Mouse (Mus musculus) kidney, embryonic 15.5 days (tissue): ENCODE results near the gene Ice2. TPM values are rescaled to one million over a fixed set of nuclear protein-coding genes. Genes with fewer than 3 reads are reported as not detected.

Experiments used
- ATAC-seq: fragments of 200-750 bp; cut with Nextera tagmentation; replicated peaks from 2 replicates; pipeline ENCODE4 v1.8.0; 2017; ENCODE audit warnings: moderate TSS enrichment; ENCODE audit not compliant: low FRiP score
- H3K27ac ChIP-seq: fragments of 300-500 bp; sonication (generic); 2 replicates; pipeline ENCODE4 v1.5.1; 2015; ENCODE audit warnings: mild to moderate bottlenecking, inconsistent platforms
- H3K27me3 ChIP-seq: fragments of 300-500 bp; sonication (generic); 2 replicates; pipeline ENCODE4 v1.6.1; 2015; ENCODE audit warnings: inconsistent platforms
- H3K36me3 ChIP-seq: fragments of 300-500 bp; sonication (generic); 2 replicates; pipeline ENCODE4 v1.6.1; 2015; ENCODE audit warnings: inconsistent platforms
- H3K4me1 ChIP-seq: fragments of 300-500 bp; sonication (generic); 2 replicates; pipeline ENCODE4 v1.6.1; 2015; ENCODE audit warnings: inconsistent platforms
- H3K4me2 ChIP-seq: fragments of 300-500 bp; sonication (generic); 2 replicates; pipeline ENCODE4 v1.6.1; 2015; ENCODE audit warnings: moderate library complexity, mild to moderate bottlenecking, inconsistent platforms
- H3K4me3 ChIP-seq: fragments of 300-500 bp; sonication (generic); replicated peaks from 2 replicates; pipeline ENCODE4 v1.5.1; 2015; ENCODE audit warnings: mild to moderate bottlenecking, inconsistent platforms
- H3K9ac ChIP-seq: fragments of 300-500 bp; sonication (generic); 2 replicates; pipeline ENCODE4 v1.6.1; 2015; ENCODE audit warnings: mild to moderate bottlenecking, inconsistent platforms
- H3K9me3 ChIP-seq: fragments of 300-500 bp; sonication (generic); replicated peaks from 2 replicates; pipeline ENCODE4 v1.6.1; 2016; ENCODE audit warnings: inconsistent platforms
- WGBS: fragments of 180-500 bp; shearing (Covaris S2); methylation state at CpG from one replicate; pipeline ENCODE4 v1.1.7; 2015; ENCODE audit warnings: mixed read lengths; 5-methylcytosine and 5-hydroxymethylcytosine counted together
- polyA plus RNA-seq: library from polyadenylated mRNA; unstranded; fragments of >200 nt; fragmentation: Nextera tagmentation; extraction: Ambion mirVana; gene quantifications from 2 replicates; pipeline ENCODE4 v1.2.1, GENCODE M21; 2015

Ice2 gene
- polyA plus RNA-seq, 1 experiment from 2014 or later, result 21.3 TPM

DNA sequence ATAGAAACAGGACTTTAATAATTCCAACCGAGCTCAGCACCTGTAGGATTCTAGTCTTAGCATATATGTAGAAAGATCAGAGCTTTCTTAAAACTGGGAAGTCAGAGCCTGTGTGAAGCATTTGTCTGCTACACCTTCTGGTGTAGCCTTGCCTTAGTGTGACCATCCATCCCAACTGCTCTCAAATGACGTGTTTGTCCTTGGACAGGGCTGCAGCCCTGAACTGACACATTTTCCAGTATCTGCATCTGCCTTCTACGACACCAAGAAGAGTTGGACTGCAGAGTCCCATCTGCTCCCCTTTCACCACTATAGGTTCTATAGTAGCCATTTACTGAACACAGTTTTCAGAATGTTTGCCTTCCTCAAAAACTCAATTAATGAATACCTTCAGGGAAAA lies 32.8 kb downstream of the Ice2 start:
- 83% methylated on average over 3 of the region's 3 CpGs for WGBS

GRCm38 (mm10) chr9:69431863-69432555 lies 34.3 kb downstream of the Ice2 start:
- Histone ChIP-seq H3K27ac (peak overlapping the region; percentile 71), H3K4me1 (peaks cover 24% of the 10 kb centered on the region)
- WGBS, result 58% methylated on average over 6 of the region's 6 CpGs

More for the DNA sequence above, 32.8 kb downstream of the Ice2 start:
- no peak for ATAC-seq
- Histone ChIP-seq H3K4me2 (no peak overlapping the region), H3K4me1 (peaks cover 18% of the 10 kb centered on the region), H3K9ac (no peak overlapping the region), H3K9me3 (no peaks in the 10 kb centered on the region), H3K27me3 (no peaks in the 10 kb centered on the region), H3K27ac (no peak overlapping the region), H3K4me3 (no peak overlapping the region), H3K36me3 (peaks cover 46% of the 10 kb centered on the region)

GRCm38 (mm10) chr9:69435194-69435593 lies 37.5 kb downstream of the Ice2 start:
- Histone ChIP-seq H3K4me2 (no peak overlapping the region), H3K9me3 (no peaks in the 10 kb centered on the region), H3K4me3 (no peak overlapping the region), H3K27ac (peak overlapping the region; percentile 25; the same call in 1 of the 2 replicates), H3K9ac (no peak overlapping the region), H3K27me3 (no peaks in the 10 kb centered on the region), H3K4me1 (peaks cover 32% of the 10 kb centered on the region), H3K36me3 (peaks cover 14% of the 10 kb centered on the region)
- 0 out of 2 replicates have a peak, but pooled peaks have one; percentile 44 for ATAC-seq
- 43% methylated on average over 10 of the region's 10 CpGs for WGBS

More at GRCm38 (mm10) chr9:69431863-69432555, 34.3 kb downstream of the Ice2 start:
- Histone ChIP-seq H3K27me3 (no peaks in the 10 kb centered on the region), H3K9ac (no peak overlapping the region), H3K4me2 (no peak overlapping the region), H3K36me3 (peaks cover 33% of the 10 kb centered on the region), H3K9me3 (no peaks in the 10 kb centered on the region), H3K4me3 (no peak overlapping the region)
- no peak for ATAC-seq

DNA sequence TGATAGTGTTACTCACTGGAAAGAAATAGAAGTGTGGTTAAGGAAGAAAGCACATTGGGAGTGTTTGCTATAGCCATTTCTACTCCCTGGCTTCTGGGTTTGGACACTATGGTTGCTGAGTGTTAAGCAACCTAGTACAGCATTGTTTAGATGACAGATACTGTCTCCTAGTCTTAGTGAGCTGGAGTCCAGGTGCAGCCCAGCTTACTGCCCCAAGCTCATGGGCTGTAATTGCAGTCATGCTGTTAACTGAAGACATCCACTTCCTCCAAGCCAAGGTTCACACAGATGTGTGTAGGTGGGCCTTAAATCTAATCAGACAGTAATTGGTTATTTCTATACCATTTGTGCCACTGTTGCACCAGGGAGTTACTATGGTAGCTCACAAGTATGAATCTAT lies 38.0 kb downstream of the Ice2 start:
- H3K27ac ChIP-seq, result peak overlapping the region; percentile 25; the same call in 1 of the 2 replicates
- H3K9ac ChIP-seq, result no peak overlapping the region
- H3K4me3 ChIP-seq, result no peak overlapping the region
- ATAC-seq, result no peak
- peaks cover 14% of the 10 kb centered on the region for H3K36me3 ChIP-seq
- H3K4me2 ChIP-seq, result no peak overlapping the region
- no peaks in the 10 kb centered on the region for H3K9me3 ChIP-seq
- H3K27me3 ChIP-seq, result no peaks in the 10 kb centered on the region
- H3K4me1 ChIP-seq, result peaks cover 37% of the 10 kb centered on the region

- WGBS, result 13% methylated on average over 7 of the region's 7 CpGs
- peak overlapping the region; percentile 83 for H3K27ac ChIP-seq
- no peak overlapping the region for H3K4me3 ChIP-seq
- peak; percentile 81 for ATAC-seq
- no peaks in the 10 kb centered on the region for H3K9me3 ChIP-seq
- H3K4me2 ChIP-seq, result peak overlapping the region; percentile 8
- no peaks in the 10 kb centered on the region for H3K27me3 ChIP-seq
- no peak overlapping the region for H3K9ac ChIP-seq
- no peaks in the 10 kb centered on the region for H3K36me3 ChIP-seq
- H3K4me1 ChIP-seq, result peaks cover 53% of the 10 kb centered on the region
Observed at GRCm38 (mm10) chr9:69439805-69440357, 42.2 kb downstream of the Ice2 start.

- ATAC-seq, result no peak
- no peaks in the 10 kb centered on the region for H3K9me3 ChIP-seq
- 38% methylated on average over 6 of the region's 6 CpGs for WGBS
- H3K4me3 ChIP-seq, result no peak overlapping the region
- H3K27ac ChIP-seq, result peak overlapping the region; percentile 64
- no peak overlapping the region for H3K4me2 ChIP-seq
- H3K4me1 ChIP-seq, result peaks cover 46% of the 10 kb centered on the region
- no peaks in the 10 kb centered on the region for H3K27me3 ChIP-seq
- no peak overlapping the region for H3K9ac ChIP-seq
- H3K36me3 ChIP-seq, result no peaks in the 10 kb centered on the region
Observed at GRCm38 (mm10) chr9:69442471-69443038, 44.8 kb downstream of the Ice2 start.

- no peak for ATAC-seq
- 41% methylated on average over 3 of the region's 3 CpGs for WGBS
Observed at GRCm38 (mm10) chr9:69443203-69443602, 45.5 kb downstream of the Ice2 start.

DNA sequence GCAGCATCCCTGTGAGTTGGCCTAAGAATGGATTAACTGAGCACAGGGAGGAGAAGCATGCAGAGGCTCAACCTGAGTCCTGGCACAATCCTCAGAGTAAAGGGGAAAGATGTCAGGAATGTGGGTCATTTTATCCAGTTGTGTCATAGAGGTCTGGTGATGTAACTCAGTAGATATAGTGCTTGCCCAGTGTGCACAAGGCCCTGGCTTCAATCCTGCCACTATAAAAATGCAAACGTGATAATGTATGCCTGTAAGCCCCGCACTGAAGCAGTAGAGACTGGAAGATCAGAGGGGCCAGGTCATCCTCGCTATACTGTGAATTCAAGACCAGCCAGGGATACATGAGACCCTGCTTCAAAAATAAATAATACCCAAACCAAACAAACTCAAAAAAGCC lies 51.1 kb downstream of the Ice2 start:
- Histone ChIP-seq H3K4me2 (no peak overlapping the region), H3K4me1 (peaks cover 22% of the 10 kb centered on the region), H3K4me3 (no peak overlapping the region), H3K27me3 (no peaks in the 10 kb centered on the region), H3K9me3 (no peaks in the 10 kb centered on the region), H3K27ac (no peak overlapping the region), H3K36me3 (no peaks in the 10 kb centered on the region), H3K9ac (no peak overlapping the region)
- ATAC-seq, result no peak
- 56% methylated on average over 3 of the region's 3 CpGs for whole genome bisulfite sequencing

More at GRCm38 (mm10) chr9:69443203-69443602, 45.5 kb downstream of the Ice2 start:
- Histone ChIP-seq H3K9ac (no peak overlapping the region), H3K27ac (no peak overlapping the region; the same call in 1 of the 2 replicates), H3K27me3 (no peaks in the 10 kb centered on the region), H3K9me3 (no peaks in the 10 kb centered on the region), H3K36me3 (no peaks in the 10 kb centered on the region), H3K4me2 (no peak overlapping the region), H3K4me3 (no peak overlapping the region), H3K4me1 (peaks cover 46% of the 10 kb centered on the region)

DNA sequence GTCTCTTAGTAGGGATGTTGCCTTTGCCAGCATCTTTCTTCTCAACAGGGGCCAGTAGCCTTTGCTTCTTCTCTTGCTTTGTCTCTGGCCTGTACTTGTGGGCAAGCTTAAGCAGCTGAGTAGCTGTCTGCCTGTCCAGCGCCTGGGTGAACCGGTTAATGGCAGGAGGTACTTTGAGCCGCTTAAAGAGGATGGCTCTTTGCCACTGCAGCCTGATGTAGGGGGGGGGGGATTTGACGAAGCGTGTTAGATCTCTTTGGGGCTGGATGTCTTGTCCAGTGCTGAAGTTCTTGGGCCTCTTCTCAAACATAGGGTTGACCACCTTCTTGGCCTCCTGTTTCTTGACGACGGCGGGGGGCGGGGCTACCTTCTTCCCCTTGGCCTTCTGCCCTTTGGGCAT lies 52.9 kb downstream of the Ice2 start:
- Histone ChIP-seq H3K27me3 (no peaks in the 10 kb centered on the region), H3K9me3 (no peaks in the 10 kb centered on the region), H3K9ac (no peak overlapping the region), H3K4me2 (no peak overlapping the region), H3K27ac (no peak overlapping the region), H3K4me3 (no peak overlapping the region), H3K4me1 (peaks cover 26% of the 10 kb centered on the region), H3K36me3 (no peaks in the 10 kb centered on the region)
- ATAC-seq, result no peak
- WGBS, result 77% methylated on average over 9 of the region's 9 CpGs

GRCm38 (mm10) chr9:69451886-69452810 lies 54.4 kb downstream of the Ice2 start:
- Histone ChIP-seq H3K4me1 (peaks cover 41% of the 10 kb centered on the region), H3K4me2 (no peak overlapping the region), H3K9me3 (no peaks in the 10 kb centered on the region), H3K36me3 (0 out of 2 replicates have a peak, but pooled peaks cover 3% of the 10 kb centered on the region), H3K27me3 (no peaks in the 10 kb centered on the region), H3K4me3 (no peak overlapping the region), H3K27ac (peak overlapping the region; percentile 95), H3K9ac (no peak overlapping the region)
- no peak for ATAC-seq
- 91% methylated on average over 10 of the region's 10 CpGs for WGBS

- Histone ChIP-seq H3K27me3 (no peaks in the 10 kb centered on the region), H3K9me3 (no peaks in the 10 kb centered on the region), H3K4me1 (peaks cover 52% of the 10 kb centered on the region), H3K4me2 (peak within 1 kb of the TSS; percentile 77), H3K9ac (peak within 1 kb of the TSS; percentile 70), H3K27ac (peak within 1 kb of the TSS; percentile 95), H3K4me3 (peak within 1 kb of the TSS; percentile 67), H3K36me3 (0 out of 2 replicates have a peak, but pooled peaks cover 3% of the 10 kb centered on the region)
- ATAC-seq, result peak; percentile 91
- WGBS, result 4% methylated on average over 37 of the region's 37 CpGs
Observed at GRCm38 (mm10) chr9:69453066-69453900, 55.6 kb downstream of the Ice2 start, which contains the start of gene Anxa2. Anxa2 (plus strand) TSS chr9:69453620.
